Mouse (Mus musculus) CH12.LX (cell line): ENCODE measurements around the gene Proser2.

Source experiments
- CHD2 ChIP-seq: IDR thresholded peaks from 2 replicates; pipeline ENCODE4 v1.6.1; 2011; ENCODE audit warnings: low read length, improper control_type of control experiment
- CTCF ChIP-seq, 2 experiments: IDR thresholded peaks in 1 of 2; conservative IDR thresholded peaks in 1 of 2; 2 replicates each; pipeline ENCODE4 v1.5.1; 2011 to 2012; ENCODE audit warnings: low read depth in 2 of 2, low read length in 2 of 2, improper control_type of control experiment in 1 of 2, inconsistent platforms in 1 of 2, mild to moderate bottlenecking in 1 of 2, moderate library complexity in 1 of 2
- MAZ ChIP-seq: IDR thresholded peaks from 2 replicates; pipeline ENCODE4 v1.6.1; 2012; ENCODE audit warnings: low read depth, mild to moderate bottlenecking, inconsistent platforms, low read length, improper control_type of control experiment, moderate library complexity
- MXI1 ChIP-seq: IDR thresholded peaks from 2 replicates; pipeline ENCODE4 v1.6.1; 2011; ENCODE audit warnings: mild to moderate bottlenecking, low read depth, low read length, improper control_type of control experiment
- NELFE ChIP-seq: IDR thresholded peaks from 2 replicates; pipeline ENCODE4 v1.6.1; 2011; ENCODE audit warnings: low read depth, low read length, improper control_type of control experiment
- NRF1 ChIP-seq: IDR thresholded peaks from 2 replicates; pipeline ENCODE4 v1.6.1; 2014; ENCODE audit warnings: low read depth, mild to moderate bottlenecking, inconsistent platforms, low read length, improper control_type of control experiment, moderate library complexity
- POLR2A ChIP-seq: IDR thresholded peaks from 2 replicates; pipeline ENCODE4 v1.6.1; 2011; ENCODE audit warnings: low read depth, mild to moderate bottlenecking, improper control_type of control experiment, low read length
- SMC3 ChIP-seq: IDR thresholded peaks from 2 replicates; pipeline ENCODE4 v1.6.1; 2011; ENCODE audit warnings: low read depth, low read length, improper control_type of control experiment
- TBP ChIP-seq: conservative IDR thresholded peaks from 2 replicates; pipeline ENCODE4 v1.6.1; 2011; ENCODE audit warnings: low read depth, low read length, improper control_type of control experiment
- USF2 ChIP-seq: conservative IDR thresholded peaks from 2 replicates; pipeline ENCODE4 v1.6.1; 2011; ENCODE audit warnings: low read depth, low read length, improper control_type of control experiment

DNA sequence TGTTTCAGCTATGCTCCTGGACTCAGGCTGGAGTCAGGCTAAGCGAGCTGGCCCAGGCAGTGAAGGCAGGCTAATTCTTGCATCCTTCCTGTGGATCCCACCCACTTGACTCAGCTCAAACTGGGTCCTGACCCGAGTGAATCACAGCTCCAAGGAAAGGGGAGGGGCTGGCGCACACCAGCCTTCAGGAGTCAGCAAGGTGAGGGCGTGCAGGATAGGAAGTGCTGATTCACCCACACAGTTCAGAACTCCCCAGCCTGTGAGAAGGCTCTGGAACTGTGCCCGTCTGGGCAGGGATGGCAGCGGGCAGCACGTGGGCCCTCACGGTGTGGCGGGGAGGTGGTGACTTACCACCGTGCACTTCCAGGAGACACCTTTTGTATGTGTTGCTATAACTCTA lies 11.8 kb downstream of the Proser2 start:
- no peak for TF ChIP-seq MAZ
- no peak for TF ChIP-seq CTCF (conservative IDR thresholded peaks at IDR 0.05 in 1 of 2, IDR thresholded peaks at IDR 0.05 in 1 of 2; ENCODE audit: low read depth in 2 of 2, low read length in 2 of 2)
- TF ChIP-seq CHD2, result no peak
- no peak for TF ChIP-seq SMC3
- TF ChIP-seq USF2, result no peak
- no peak for TF ChIP-seq NRF1
- TF ChIP-seq POLR2A, result no peak
- TF ChIP-seq NELFE, result no peak
- TF ChIP-seq MXI1, result no peak
- TF ChIP-seq TBP, result no peak
